Mouse (Mus musculus): ENCODE data around the gene Dscaml1. TPM values are rescaled to one million over a fixed set of nuclear protein-coding genes. Genes with fewer than 3 reads are reported as not detected.
"Not testable (repeated sequence)": the region's sequence is repeated elsewhere in the genome, so short reads cannot be mapped to it uniquely, and the experiment has no call there.

Gene Dscaml1
- total RNA-seq, 2 experiments from 2014 or later, result not detected

GRCm38 (mm10) chr9:45715387-45715786 lies 289.0 kb downstream of the Dscaml1 start:
- no peak for DNase-seq (ENCODE audit: low spot score)
- intact Hi-C loops (cut with DNase I), result no loop called here

- intact Hi-C loops (cut with DNase I), result no loop called here
- no peak for DNase-seq (ENCODE audit: low spot score)
Observed at GRCm38 (mm10) chr9:45719997-45720396, 293.6 kb downstream of the Dscaml1 start.

- DNase-seq (ENCODE audit: low spot score), result no peak
- intact Hi-C loops (cut with DNase I), result no loop called here
Observed at GRCm38 (mm10) chr9:45731851-45732250, 305.4 kb downstream of the Dscaml1 start.

GRCm38 (mm10) chr9:45733246-45733645 lies 306.8 kb downstream of the Dscaml1 start:
- DNase-seq (ENCODE audit: low spot score), result no peak
- intact Hi-C loops (cut with DNase I), result no loop called here

- DNase-seq (ENCODE audit: low spot score), result no peak
- intact Hi-C loops (cut with DNase I), result no loop called here
Observed at GRCm38 (mm10) chr9:45739001-45739701, 312.7 kb downstream of the Dscaml1 start.

- intact Hi-C loops (cut with DNase I), result no loop called here
Observed at GRCm38 (mm10) chr9:45739702-45740583, 313.5 kb downstream of the Dscaml1 start.

GRCm38 (mm10) chr9:45740584-45740980 lies 314.2 kb downstream of the Dscaml1 start:
- intact Hi-C loops (cut with DNase I), result no loop called here
- no peak for DNase-seq (ENCODE audit: low spot score)

More at GRCm38 (mm10) chr9:45739702-45740583, 313.5 kb downstream of the Dscaml1 start:
- DNase-seq (ENCODE audit: low spot score), result peak; percentile 16

- intact Hi-C loops (cut with DNase I), result no loop called here
- DNase-seq (ENCODE audit: low spot score), result no peak
Observed at GRCm38 (mm10) chr9:45745451-45745850, 319.0 kb downstream of the Dscaml1 start.

- DNase-seq (ENCODE audit: low spot score), result no peak
- intact Hi-C loops (cut with DNase I), result loop anchor here (5.0 kb wide), 1 partner anchor 158 kb away; no protein-coding TSS in a partner anchor
Observed at GRCm38 (mm10) chr9:45749917-45750316, 323.5 kb downstream of the Dscaml1 start.

- intact Hi-C loops (cut with DNase I), result loop anchor here (2.0 to 5.0 kb wide), 2 partner anchors 162 to 342 kb away; no protein-coding TSS in a partner anchor
- DNase-seq (ENCODE audit: low spot score), result no peak
Observed at GRCm38 (mm10) chr9:45754452-45755091, 328.1 kb downstream of the Dscaml1 start.

GRCm38 (mm10) chr9:45766195-45766594 lies 339.8 kb downstream of the Dscaml1 start:
- intact Hi-C loops (cut with DNase I), result no loop called here
- no peak for DNase-seq (ENCODE audit: low spot score)

GRCm38 (mm10) chr9:45767155-45767554 lies 340.7 kb downstream of the Dscaml1 start:
- DNase-seq (ENCODE audit: low spot score), result no peak
- intact Hi-C loops (cut with DNase I), result no loop called here

- intact Hi-C loops (cut with DNase I), result no loop called here
Observed at GRCm38 (mm10) chr9:45768421-45768820, 342.0 kb downstream of the Dscaml1 start.

GRCm38 (mm10) chr9:45769596-45769995 lies 343.2 kb downstream of the Dscaml1 start:
- intact Hi-C loops (cut with DNase I), result no loop called here
- no peak for DNase-seq (ENCODE audit: low spot score)

More at GRCm38 (mm10) chr9:45768421-45768820, 342.0 kb downstream of the Dscaml1 start:
- no peak for DNase-seq (ENCODE audit: low spot score)

- DNase-seq (ENCODE audit: low spot score), result no peak
Observed at GRCm38 (mm10) chr9:45774088-45774487, 347.7 kb downstream of the Dscaml1 start.

GRCm38 (mm10) chr9:45776176-45776575 lies 349.7 kb downstream of the Dscaml1 start:
- intact Hi-C loops (cut with DNase I), result not testable (repeated sequence)

More at GRCm38 (mm10) chr9:45774088-45774487, 347.7 kb downstream of the Dscaml1 start:
- intact Hi-C loops (cut with DNase I), result no loop called here

GRCm38 (mm10) chr9:45779201-45779600 lies 352.8 kb downstream of the Dscaml1 start:
- no peak for DNase-seq (ENCODE audit: low spot score)
- intact Hi-C loops (cut with DNase I), result no loop called here

More at GRCm38 (mm10) chr9:45776176-45776575, 349.7 kb downstream of the Dscaml1 start:
- not testable (repeated sequence) for DNase-seq (ENCODE audit: low spot score)

- DNase-seq (ENCODE audit: low spot score), result no peak
- intact Hi-C loops (cut with DNase I), result no loop called here
Observed at GRCm38 (mm10) chr9:45783249-45784069, 357.0 kb downstream of the Dscaml1 start.

- no peak for DNase-seq (ENCODE audit: low spot score)
- intact Hi-C loops (cut with DNase I), result no loop called here
Observed at GRCm38 (mm10) chr9:45787071-45787470, 360.6 kb downstream of the Dscaml1 start.

Data from heart, postnatal 25 days (tissue).